Mouse (Mus musculus): ENCODE data around the gene Cyp2d40. TPM values are rescaled to one million over a fixed set of nuclear protein-coding genes. Genes with fewer than 3 reads are reported as not detected.

The Cyp2d40 gene
- total RNA-seq, 1 experiment from 2014 or later, result not detected

Other genes with a start within 250 kb of the Cyp2d40 start
- gene Cyp2d12, start 209.1 kb downstream of the Cyp2d40 start, total RNA-seq (2017), result not detected in 2 replicates
- gene Cyp2d34, start 143.2 kb downstream of the Cyp2d40 start, total RNA-seq (2017), result not detected in 2 replicates
- not detected in 2 replicates for gene Cyp2d26, start 30.1 kb upstream of the Cyp2d40 start, total RNA-seq (2017)
- gene Tcf20, start 223.7 kb upstream of the Cyp2d40 start, total RNA-seq (2017), result 101 and 107 TPM in 2 replicates